Mouse (Mus musculus) CH12.LX (cell line): ENCODE results near the gene Cdh23. TPM values are rescaled to one million over a fixed set of nuclear protein-coding genes. Genes with fewer than 3 reads are reported as not detected.

Experiments used
- DNase-seq: peaks from one replicate; pipeline ENCODE4 v3.0.0-alpha.2; 2013; ENCODE audit errors: extremely low read depth
- H3K27ac ChIP-seq: 2 replicates; pipeline ENCODE4 v1.5.1; 2012; ENCODE audit warnings: low read depth, mild to moderate bottlenecking, control low read depth, moderate library complexity; ENCODE audit not compliant: insufficient read depth
- H3K27me3 ChIP-seq: replicated peaks from 2 replicates; pipeline ENCODE3; 2012; ENCODE audit warnings: inconsistent platforms
- H3K36me3 ChIP-seq, 2 experiments: replicated peaks in 1 of 2; 2 replicates each; pipeline versions ENCODE3 to v1.6.1; 2012; ENCODE audit warnings: inconsistent platforms in 1 of 2, low read length in 1 of 2, mild to moderate bottlenecking in 1 of 2, mixed read lengths in 1 of 2, moderate library complexity in 1 of 2; ENCODE audit not compliant: control insufficient read depth in 1 of 2, insufficient read depth in 1 of 2
- H3K4me1 ChIP-seq, 2 experiments: 2 replicates each; pipeline ENCODE4 v1.6.1; 2012; ENCODE audit warnings: inconsistent platforms in 1 of 2, moderate library complexity in 1 of 2; ENCODE audit not compliant: insufficient read depth in 2 of 2, control insufficient read depth in 1 of 2
- H3K4me2 ChIP-seq: 2 replicates; pipeline ENCODE4 v1.6.1; 2012; ENCODE audit warnings: low read depth, mild to moderate bottlenecking, control low read depth; ENCODE audit not compliant: poor library complexity, insufficient read depth, severe bottlenecking
- H3K4me3 ChIP-seq, 3 experiments: fragments of 150-350 bp in 1 of 3; sonication (generic) in 1 of 3; replicated peaks in 1 of 3; 2 replicates each; pipeline versions ENCODE3 to v1.5.1; 2011 to 2012; ENCODE audit warnings: low read depth in 2 of 3, low read length in 2 of 3, mild to moderate bottlenecking in 2 of 3, moderate library complexity in 2 of 3, control low read depth in 1 of 3, improper control_type of control experiment in 1 of 3, inconsistent platforms in 1 of 3, mixed read lengths in 1 of 3; ENCODE audit not compliant: poor library complexity in 1 of 3
- H3K79me2 ChIP-seq: replicated peaks from 2 replicates; pipeline ENCODE4 v1.6.1; 2012; ENCODE audit warnings: mild to moderate bottlenecking, moderate library complexity; ENCODE audit not compliant: control insufficient read depth, poor library complexity, insufficient read depth, severe bottlenecking; ENCODE audit errors: extremely low read depth
- H3K9ac ChIP-seq: 2 replicates; pipeline ENCODE4 v1.6.1; 2012; ENCODE audit warnings: low read depth, mild to moderate bottlenecking, control low read depth, moderate library complexity; ENCODE audit not compliant: insufficient read depth
- H3K9me3 ChIP-seq: replicated peaks from 2 replicates; pipeline ENCODE3; 2012; ENCODE audit warnings: low read length, inconsistent platforms, mixed read lengths
- CHD2 ChIP-seq: IDR thresholded peaks from 2 replicates; pipeline ENCODE4 v1.6.1; 2011; ENCODE audit warnings: low read length, improper control_type of control experiment
- CTCF ChIP-seq, 2 experiments: IDR thresholded peaks in 1 of 2; conservative IDR thresholded peaks in 1 of 2; 2 replicates each; pipeline ENCODE4 v1.5.1; 2011 to 2012; ENCODE audit warnings: low read depth in 2 of 2, low read length in 2 of 2, improper control_type of control experiment in 1 of 2, inconsistent platforms in 1 of 2, mild to moderate bottlenecking in 1 of 2, moderate library complexity in 1 of 2
- ETS1 ChIP-seq: conservative IDR thresholded peaks from 2 replicates; pipeline ENCODE4 v1.6.1; 2012; ENCODE audit warnings: low read depth, mild to moderate bottlenecking, inconsistent platforms, low read length, improper control_type of control experiment, moderate library complexity
- HCFC1 ChIP-seq: IDR thresholded peaks from 2 replicates; pipeline ENCODE4 v1.6.1; 2012; ENCODE audit warnings: low read depth, mild to moderate bottlenecking, inconsistent platforms, low read length, improper control_type of control experiment
- IRF4 ChIP-seq: IDR thresholded peaks from 2 replicates; pipeline ENCODE4 v1.6.1; 2014; ENCODE audit warnings: low read depth, mild to moderate bottlenecking, inconsistent platforms, low read length, improper control_type of control experiment
- JUN ChIP-seq: IDR thresholded peaks from 2 replicates; pipeline ENCODE4 v1.6.1; 2011; ENCODE audit warnings: low read depth, mild to moderate bottlenecking, low read length, improper control_type of control experiment, moderate library complexity; ENCODE audit not compliant: insufficient read depth
- KAT2A ChIP-seq: IDR thresholded peaks from 2 replicates; pipeline ENCODE4 v1.6.1; 2012; ENCODE audit warnings: low read length, improper control_type of control experiment, inconsistent platforms; ENCODE audit not compliant: insufficient replicate concordance
- MEF2A ChIP-seq: IDR thresholded peaks from 2 replicates; pipeline ENCODE4 v1.6.1; 2014; ENCODE audit warnings: low read depth, mild to moderate bottlenecking, inconsistent platforms, low read length, improper control_type of control experiment, borderline replicate concordance
- MXI1 ChIP-seq: IDR thresholded peaks from 2 replicates; pipeline ENCODE4 v1.6.1; 2011; ENCODE audit warnings: mild to moderate bottlenecking, low read depth, low read length, improper control_type of control experiment
- NRF1 ChIP-seq: IDR thresholded peaks from 2 replicates; pipeline ENCODE4 v1.6.1; 2014; ENCODE audit warnings: low read depth, mild to moderate bottlenecking, inconsistent platforms, low read length, improper control_type of control experiment, moderate library complexity
- POLR2A ChIP-seq: IDR thresholded peaks from 2 replicates; pipeline ENCODE4 v1.6.1; 2011; ENCODE audit warnings: low read depth, mild to moderate bottlenecking, improper control_type of control experiment, low read length
- POLR2AphosphoS2 ChIP-seq: IDR thresholded peaks from 2 replicates; pipeline ENCODE4 v1.6.1; 2011; ENCODE audit warnings: low read depth, low read length, improper control_type of control experiment
- SMC3 ChIP-seq: IDR thresholded peaks from 2 replicates; pipeline ENCODE4 v1.6.1; 2011; ENCODE audit warnings: low read depth, low read length, improper control_type of control experiment
- TBP ChIP-seq: conservative IDR thresholded peaks from 2 replicates; pipeline ENCODE4 v1.6.1; 2011; ENCODE audit warnings: low read depth, low read length, improper control_type of control experiment
- ZKSCAN1 ChIP-seq: IDR thresholded peaks from 2 replicates; pipeline ENCODE4 v1.6.1; 2012; ENCODE audit warnings: low read depth, inconsistent platforms, low read length, improper control_type of control experiment, borderline replicate concordance
- ZNF384 ChIP-seq: IDR thresholded peaks from 2 replicates; pipeline ENCODE4 v1.6.1; 2012; ENCODE audit warnings: low read depth, low read length, improper control_type of control experiment, inconsistent platforms
- dilution Hi-C: fragments of 300-500 bp; cut with MboI; formaldehyde crosslinking; loops from 2 replicates; pipeline ENCODE4 v1.14.3; 2020; ENCODE audit warnings: low sequenced_read_pairs; ENCODE audit not compliant: extremely low pct_unique_long_range_greater_than_20kb, extremely low pct_ligation_motif_present
- in situ Hi-C: fragments of 300-500 bp; cut with MboI; formaldehyde crosslinking; loops from 3 replicates; pipeline ENCODE4 v1.14.3; 2019; ENCODE audit warnings: low sequenced_read_pairs, low pct_ligation_motif_present, low pct_unique_long_range_greater_than_20kb, mixed read lengths
- polyA plus RNA-seq: library from polyadenylated mRNA; unstranded; fragments of >175 nt; gene quantifications from 2 replicates; pipeline ENCODE4 v1.2.1, GENCODE M21; 2012; ENCODE audit warnings: low read depth; ENCODE audit not compliant: insufficient read length
- total RNA-seq, 2 experiments: library from RNA; depleted of rRNA; stranded (reverse); fragments of 300-350 nt in 1 of 2; fragments of >200 nt in 1 of 2; gene quantifications; 2 replicates each; pipeline ENCODE4 v1.2.3; 2012 to 2014

Cdh23 gene
- total and polyA plus RNA-seq, 3 experiments, result 0.20 to 0.73 (median 0.30) TPM

DNA sequence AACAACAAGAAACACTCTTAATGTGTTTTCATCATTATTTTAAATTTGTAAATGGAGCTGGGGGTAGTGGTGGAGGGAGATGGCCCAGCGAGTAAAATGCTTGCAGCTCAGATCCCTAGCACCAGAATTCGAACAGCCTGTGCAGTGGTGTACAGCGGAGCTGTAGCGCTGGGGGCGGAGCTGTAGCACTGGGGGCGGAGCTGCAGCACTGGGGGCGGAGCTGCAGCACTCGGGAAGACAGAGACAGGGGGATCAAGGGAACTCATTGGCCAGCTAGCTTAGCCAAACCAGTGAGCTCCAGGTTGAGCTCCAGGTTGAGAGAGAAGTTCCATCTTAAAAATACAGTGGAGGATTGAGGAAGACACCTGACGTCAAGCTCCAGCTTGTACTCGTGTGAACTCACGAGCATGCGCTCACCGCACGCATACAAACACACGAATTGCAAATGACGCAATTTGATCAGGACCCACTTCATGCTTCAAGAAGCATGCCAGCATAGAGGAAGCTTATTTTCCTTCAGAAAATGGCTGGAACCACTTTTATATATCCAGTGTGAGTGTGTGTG lies 438.9 kb downstream of the Cdh23 start:
- H3K4me3 ChIP-seq, result no peak overlapping the region

DNA sequence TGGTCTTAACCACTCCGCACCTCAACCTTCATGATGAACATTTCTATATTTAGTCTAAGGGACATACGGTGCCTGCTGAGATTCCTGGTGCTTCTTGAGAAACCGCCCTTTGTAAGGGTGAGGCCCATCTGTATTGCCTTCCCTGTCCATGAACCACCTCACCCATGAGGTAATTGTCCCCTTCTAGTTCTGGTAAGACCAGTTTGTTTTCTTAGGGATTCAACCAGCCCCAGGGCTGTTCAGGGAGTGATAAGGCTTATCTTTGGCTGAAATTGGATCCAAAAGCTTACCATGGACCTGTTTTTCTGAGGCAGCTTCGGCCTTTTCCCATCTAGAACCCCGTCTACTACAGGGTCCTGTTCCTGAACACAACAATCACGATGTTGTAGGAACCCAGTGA lies 440.2 kb downstream of the Cdh23 start:
- in situ Hi-C loops (no loop called here), dilution Hi-C loops (no loop called here)
- peaks cover 25 to 39% of the 10 kb centered on the region in 2 experiments for H3K4me1 ChIP-seq
- no peaks in the 10 kb centered on the region for H3K79me2 ChIP-seq
- no peak overlapping the region for H3K4me2 ChIP-seq
- H3K36me3 ChIP-seq, result no peaks in the 10 kb centered on the region
- TF ChIP-seq KAT2A (no peak), CHD2 (no peak), POLR2A (no peak), NRF1 (no peak), ZNF384 (no peak), MEF2A (no peak), MXI1 (no peak), IRF4 (no peak), ETS1 (no peak), JUN (no peak), SMC3 (no peak)
- no peak overlapping the region for H3K4me3 ChIP-seq
- H3K27me3 ChIP-seq, result no peaks in the 10 kb centered on the region
- H3K27ac ChIP-seq, result no peak overlapping the region
- H3K9ac ChIP-seq, result no peak overlapping the region
- no peak for DNase-seq
- no peaks in the 10 kb centered on the region for H3K9me3 ChIP-seq

More for the DNA sequence above, 438.9 kb downstream of the Cdh23 start:
- TF ChIP-seq SMC3 (no peak), CTCF (conservative IDR thresholded peaks at IDR 0.05 in 1 of 2, IDR thresholded peaks at IDR 0.05 in 1 of 2; ENCODE audit: low read depth in 2 of 2, low read length in 2 of 2) (no peak), POLR2AphosphoS2 (no peak), ZKSCAN1 (no peak), TBP (no peak), JUN (no peak), HCFC1 (no peak)
- Histone ChIP-seq H3K27ac (no peak overlapping the region), H3K79me2 (no peaks in the 10 kb centered on the region), H3K9me3 (no peaks in the 10 kb centered on the region), H3K9ac (no peak overlapping the region), H3K4me1 (peaks cover 27 to 46% of the 10 kb centered on the region in 2 experiments), H3K36me3 (no peaks in the 10 kb centered on the region), H3K27me3 (no peaks in the 10 kb centered on the region), H3K4me2 (no peak overlapping the region)
- no peak for DNase-seq
- dilution Hi-C loops (no loop called here), in situ Hi-C loops (no loop called here)

Other genes with a start within 250 kb of the Cdh23 start
- 5.9 and 6.7 TPM in 2 replicates for gene Slc29a3, start 56.3 kb upstream of the Cdh23 start, total RNA-seq (2012; rRNA removed)
- gene Slc29a3, start 56.3 kb upstream of the Cdh23 start, total RNA-seq (2014; rRNA removed), result 3.3 and 4.1 TPM in 2 replicates
- 13.3 and 19.1 TPM in 2 replicates for gene Slc29a3, start 56.3 kb upstream of the Cdh23 start, polyA plus RNA-seq
- 0.21 and 0.29 TPM in 2 replicates for gene Unc5b, start 135.1 kb upstream of the Cdh23 start, total RNA-seq (2012; rRNA removed)
- gene Unc5b, start 135.1 kb upstream of the Cdh23 start, total RNA-seq (2014; rRNA removed), result 0.04 and 0.05 TPM in 2 replicates
- gene Unc5b, start 135.1 kb upstream of the Cdh23 start, polyA plus RNA-seq, result 0.05 and 0.06 TPM in 2 replicates